Mouse (Mus musculus): ENCODE data around the gene Htr3a. TPM values are rescaled to one million over a fixed set of nuclear protein-coding genes. Genes with fewer than 3 reads are reported as not detected.

Htr3a gene
- 6.5 and 9.9 TPM in 2 replicates for polyA plus RNA-seq (2015; fragmentation: Nextera tagmentation; extraction: Ambion mirVana)

GRCm38 (mm10) chr9:48910885-48911537, at the start of gene Htr3a:
Gene Htr3a, minus strand, starts transcription at chr9:48911099.
- no peak within 1 kb of the TSS for H3K4me2 ChIP-seq
- peak; percentile 93 for ATAC-seq (ENCODE audit: low read depth)
- no peak within 1 kb of the TSS for H3K4me3 ChIP-seq
- 6% methylated on average over 9 of the region's 9 CpGs for WGBS
- no peaks in the 10 kb centered on the region; the same call in 1 of the 2 replicates for H3K27me3 ChIP-seq
- H3K9ac ChIP-seq: no peak within 1 kb of the TSS
- peaks cover 13% of the 10 kb centered on the region for H3K4me1 ChIP-seq (replicated peaks)
- H3K9me3 ChIP-seq: no peaks in the 10 kb centered on the region
- H3K27ac ChIP-seq (replicated peaks): peak within 1 kb of the TSS; percentile 61
- no peaks in the 10 kb centered on the region for H3K36me3 ChIP-seq

- no peak overlapping the region for H3K4me2 ChIP-seq
- 89% methylated on average over 4 of the region's 4 CpGs for WGBS
- no peaks in the 10 kb centered on the region for H3K36me3 ChIP-seq
- no peak overlapping the region for H3K27ac ChIP-seq (replicated peaks)
- H3K4me3 ChIP-seq: no peak overlapping the region
- no peaks in the 10 kb centered on the region for H3K27me3 ChIP-seq
- no peak overlapping the region for H3K9ac ChIP-seq
- H3K4me1 ChIP-seq (replicated peaks): no peaks in the 10 kb centered on the region
- H3K9me3 ChIP-seq: no peaks in the 10 kb centered on the region
- no peak for ATAC-seq (ENCODE audit: low read depth)
These were observed 36.7 kb upstream of the Htr3a start for GRCm38 (mm10) chr9:48947565-48947964.

- H3K4me1 ChIP-seq (replicated peaks): no peaks in the 10 kb centered on the region
- H3K27me3 ChIP-seq: no peaks in the 10 kb centered on the region
- H3K9ac ChIP-seq: no peak overlapping the region
- no peak for ATAC-seq (ENCODE audit: low read depth)
- WGBS: 73% methylated on average over 1 of the region's 1 CpGs
- H3K27ac ChIP-seq (replicated peaks): no peak overlapping the region
- no peaks in the 10 kb centered on the region for H3K36me3 ChIP-seq
- no peak overlapping the region for H3K4me2 ChIP-seq
- no peaks in the 10 kb centered on the region for H3K9me3 ChIP-seq
- no peak overlapping the region for H3K4me3 ChIP-seq
These were observed 31.4 kb upstream of the Htr3a start for GRCm38 (mm10) chr9:48942349-48942748.

GRCm38 (mm10) chr9:48929436-48929835, 18.5 kb upstream of the Htr3a start:
- Histone ChIP-seq H3K4me2 (no peak overlapping the region), H3K27ac (replicated peaks) (no peak overlapping the region), H3K9me3 (no peaks in the 10 kb centered on the region), H3K36me3 (no peaks in the 10 kb centered on the region), H3K9ac (no peak overlapping the region), H3K4me3 (no peak overlapping the region), H3K4me1 (replicated peaks) (peaks cover 19% of the 10 kb centered on the region), H3K27me3 (peaks cover 4% of the 10 kb centered on the region)
- no peak for ATAC-seq (ENCODE audit: low read depth)
- 82% methylated on average over 5 of the region's 5 CpGs for whole genome bisulfite sequencing

- peaks cover 19% of the 10 kb centered on the region for H3K4me1 ChIP-seq (replicated peaks)
- H3K27ac ChIP-seq (replicated peaks): peak overlapping the region; percentile 46; the same call in 1 of the 2 replicates
- H3K9me3 ChIP-seq: no peaks in the 10 kb centered on the region
- no peak overlapping the region for H3K4me3 ChIP-seq
- 54% methylated on average over 3 of the region's 3 CpGs for WGBS
- peaks cover 4% of the 10 kb centered on the region for H3K27me3 ChIP-seq
- no peak overlapping the region for H3K4me2 ChIP-seq
- no peaks in the 10 kb centered on the region for H3K36me3 ChIP-seq
- no peak for ATAC-seq (ENCODE audit: low read depth)
- H3K9ac ChIP-seq: no peak overlapping the region
These were observed 17.9 kb upstream of the Htr3a start for GRCm38 (mm10) chr9:48928781-48929180.

- no peaks in the 10 kb centered on the region for H3K27me3 ChIP-seq
- H3K9me3 ChIP-seq: no peaks in the 10 kb centered on the region
- 56% methylated on average over 18 of the region's 18 CpGs for WGBS
- no peak overlapping the region for H3K4me3 ChIP-seq
- H3K4me1 ChIP-seq (replicated peaks): peaks cover 7% of the 10 kb centered on the region; the same call in 1 of the 2 replicates
- H3K27ac ChIP-seq (replicated peaks): peak overlapping the region; percentile 72
- peak; percentile 40; the same call in 1 of the 2 replicates for ATAC-seq (ENCODE audit: low read depth)
- H3K4me2 ChIP-seq: no peak overlapping the region
- no peaks in the 10 kb centered on the region for H3K36me3 ChIP-seq
- no peak overlapping the region for H3K9ac ChIP-seq
These were observed 5.3 kb upstream of the Htr3a start for GRCm38 (mm10) chr9:48916011-48916788.

GRCm38 (mm10) chr9:48904421-48904820, 6.5 kb downstream of the Htr3a start:
- no peak overlapping the region for H3K27ac ChIP-seq (replicated peaks)
- 93% methylated on average over 5 of the region's 5 CpGs for WGBS
- H3K4me2 ChIP-seq: no peak overlapping the region
- 0 out of 2 replicates have a peak, but pooled peaks cover 6% of the 10 kb centered on the region for H3K4me1 ChIP-seq (replicated peaks)
- H3K4me3 ChIP-seq: no peak overlapping the region
- H3K27me3 ChIP-seq: 0 out of 2 replicates have a peak, but pooled peaks cover 2% of the 10 kb centered on the region
- H3K9me3 ChIP-seq: no peaks in the 10 kb centered on the region
- H3K9ac ChIP-seq: no peak overlapping the region
- ATAC-seq (ENCODE audit: low read depth): no peak
- H3K36me3 ChIP-seq: no peaks in the 10 kb centered on the region

GRCm38 (mm10) chr9:48903766-48904165, 7.1 kb downstream of the Htr3a start:
- no peak for ATAC-seq (ENCODE audit: low read depth)
- no peak overlapping the region for H3K4me3 ChIP-seq
- H3K4me2 ChIP-seq: no peak overlapping the region
- WGBS: 61% methylated on average over 2 of the region's 2 CpGs
- no peak overlapping the region for H3K9ac ChIP-seq
- H3K4me1 ChIP-seq (replicated peaks): 0 out of 2 replicates have a peak, but pooled peaks cover 6% of the 10 kb centered on the region
- no peak overlapping the region for H3K27ac ChIP-seq (replicated peaks)
- 0 out of 2 replicates have a peak, but pooled peaks cover 2% of the 10 kb centered on the region for H3K27me3 ChIP-seq
- no peaks in the 10 kb centered on the region for H3K9me3 ChIP-seq
- no peaks in the 10 kb centered on the region for H3K36me3 ChIP-seq

- no peak for ATAC-seq (ENCODE audit: low read depth)
- Histone ChIP-seq H3K4me1 (replicated peaks) (peaks cover 27% of the 10 kb centered on the region), H3K27ac (replicated peaks) (no peak overlapping the region), H3K27me3 (peaks cover 20% of the 10 kb centered on the region), H3K4me2 (no peak overlapping the region), H3K36me3 (no peaks in the 10 kb centered on the region), H3K9ac (no peak overlapping the region), H3K4me3 (no peak overlapping the region), H3K9me3 (no peaks in the 10 kb centered on the region)
- WGBS: 40% methylated on average over 8 of the region's 8 CpGs
These were observed 12.3 kb downstream of the Htr3a start for GRCm38 (mm10) chr9:48898551-48898950.

- ATAC-seq (ENCODE audit: low read depth): peak; percentile 69
- Histone ChIP-seq H3K4me3 (peak overlapping the region; percentile 14; the same call in 1 of the 2 replicates), H3K4me2 (peak overlapping the region; percentile 51), H3K27ac (replicated peaks) (peak overlapping the region; percentile 78), H3K36me3 (no peaks in the 10 kb centered on the region), H3K9ac (peak overlapping the region; percentile 56), H3K4me1 (replicated peaks) (peaks cover 27% of the 10 kb centered on the region), H3K27me3 (peaks cover 20% of the 10 kb centered on the region), H3K9me3 (no peaks in the 10 kb centered on the region)
- WGBS: 7% methylated on average over 18 of the region's 18 CpGs
These were observed 14.9 kb downstream of the Htr3a start for GRCm38 (mm10) chr9:48895819-48896536.

- Histone ChIP-seq H3K9me3 (no peaks in the 10 kb centered on the region), H3K4me2 (no peak overlapping the region), H3K27me3 (peaks cover 17% of the 10 kb centered on the region), H3K4me3 (no peak overlapping the region), H3K9ac (no peak overlapping the region), H3K36me3 (no peaks in the 10 kb centered on the region), H3K4me1 (replicated peaks) (peaks cover 27% of the 10 kb centered on the region), H3K27ac (replicated peaks) (no peak overlapping the region)
- no peak for ATAC-seq (ENCODE audit: low read depth)
- 64% methylated on average over 6 of the region's 6 CpGs for WGBS
These were observed 16.1 kb downstream of the Htr3a start for GRCm38 (mm10) chr9:48894755-48895154.

- H3K4me2 ChIP-seq: no peak overlapping the region
- H3K4me3 ChIP-seq: no peak overlapping the region
- H3K27ac ChIP-seq (replicated peaks): no peak overlapping the region
- no peaks in the 10 kb centered on the region for H3K36me3 ChIP-seq
- H3K9me3 ChIP-seq: no peaks in the 10 kb centered on the region
- peak; percentile 32; the same call in 1 of the 2 replicates for ATAC-seq (ENCODE audit: low read depth)
- peaks cover 17% of the 10 kb centered on the region for H3K27me3 ChIP-seq
- H3K9ac ChIP-seq: no peak overlapping the region
- peaks cover 27% of the 10 kb centered on the region for H3K4me1 ChIP-seq (replicated peaks)
- WGBS: 20% methylated on average over 3 of the region's 3 CpGs
These were observed 16.9 kb downstream of the Htr3a start for GRCm38 (mm10) chr9:48893986-48894385.

Data from neural tube, embryonic 13.5 days (tissue).